Mouse (Mus musculus): ENCODE measurements around the gene Hist1h3d. TPM values are rescaled to one million over a fixed set of nuclear protein-coding genes. Genes with fewer than 3 reads are reported as not detected.
"Not testable (repeated sequence)": the region's sequence is repeated elsewhere in the genome, so short reads cannot be mapped to it uniquely, and the experiment has no call there.

Hist1h3d gene
- polyA plus RNA-seq, 1 experiment from 2014 or later = 13.2 TPM

DNA sequence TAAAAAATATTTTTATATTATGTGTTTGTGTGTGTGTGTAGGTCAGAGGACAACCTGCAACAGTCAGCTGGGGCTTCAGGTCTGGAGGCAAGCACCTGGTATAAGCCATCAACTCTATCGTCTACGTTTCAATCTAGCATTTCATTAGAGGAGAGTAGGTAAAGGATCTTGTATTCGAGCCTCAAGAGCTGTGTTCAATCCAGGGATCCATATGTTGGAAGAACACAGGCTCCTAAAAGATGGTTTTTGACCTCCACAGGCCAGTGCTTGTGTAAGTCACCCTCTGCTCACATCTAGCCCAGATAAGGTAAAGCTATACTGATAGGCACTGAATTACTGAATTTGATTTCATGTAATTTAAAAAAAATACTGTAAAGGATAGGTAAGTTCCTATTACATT is 18.7 kb upstream of the Hist1h3d start:
- no peak overlapping the region; the same call in 1 of the 2 replicates for H3K4me2 ChIP-seq (ENCODE audit: low read depth, severe bottlenecking)
- H3K27ac ChIP-seq (replicated peaks; ENCODE audit: low read depth, low read length) = peak overlapping the region; percentile 65
- no peak overlapping the region for H3K4me3 ChIP-seq (ENCODE audit: low read depth, low read length)
- ATAC-seq (ENCODE audit: insufficient number of reproducible peaks, low FRiP score, low TSS enrichment, low read depth) (no peak), DNase-seq (ENCODE audit: low spot score) (no peak)
- 0 out of 2 replicates have a peak, but pooled peaks cover 2% of the 10 kb centered on the region for H3K4me1 ChIP-seq (ENCODE audit: control insufficient read depth, insufficient read depth, low read length)
- H3K9ac ChIP-seq (ENCODE audit: low read length) = no peak overlapping the region
- WGBS = 72% methylated on average over 3 of the region's 3 CpGs
- H3K27me3 ChIP-seq (ENCODE audit: control insufficient read depth, insufficient read depth, low read length) = no peaks in the 10 kb centered on the region
- H3K9me3 ChIP-seq (ENCODE audit: control insufficient read depth, low read length) = no peaks in the 10 kb centered on the region
- H3K36me3 ChIP-seq (ENCODE audit: control insufficient read depth, insufficient read depth, low read length) = no peaks in the 10 kb centered on the region

DNA sequence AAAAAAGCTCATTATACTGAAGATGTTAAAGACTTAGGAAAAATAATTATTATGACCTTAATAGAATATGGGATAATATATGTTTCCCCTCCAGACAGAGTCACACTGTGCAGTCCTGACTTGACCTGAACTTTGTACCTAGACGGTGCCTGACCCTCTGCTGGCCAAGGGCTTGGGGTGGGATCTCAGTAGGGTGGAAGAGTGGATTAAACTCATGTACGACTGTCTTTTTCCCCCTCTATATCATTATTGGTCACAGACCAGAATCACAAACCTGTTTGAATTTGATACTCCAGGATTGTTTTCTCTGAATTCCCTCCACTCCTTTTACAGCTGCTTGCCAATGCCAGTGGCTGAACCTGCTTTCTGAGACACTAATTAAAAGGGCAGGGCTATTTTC is 14.9 kb upstream of the Hist1h3d start:
- not testable (repeated sequence) for ATAC-seq (ENCODE audit: insufficient number of reproducible peaks, low FRiP score, low TSS enrichment, low read depth); H3K27ac ChIP-seq (replicated peaks; ENCODE audit: low read depth, low read length); H3K4me3 ChIP-seq (ENCODE audit: low read depth, low read length); H3K36me3 ChIP-seq (ENCODE audit: control insufficient read depth, insufficient read depth, low read length); H3K27me3 ChIP-seq (ENCODE audit: control insufficient read depth, insufficient read depth, low read length); H3K9me3 ChIP-seq (ENCODE audit: control insufficient read depth, low read length); H3K9ac ChIP-seq (ENCODE audit: low read length); H3K4me1 ChIP-seq (ENCODE audit: control insufficient read depth, insufficient read depth, low read length); DNase-seq (ENCODE audit: low spot score)
- H3K4me2 ChIP-seq (ENCODE audit: low read depth, severe bottlenecking) = peak overlapping the region; percentile 13; the same call in 1 of the 2 replicates
- WGBS = 32% methylated on average over 2 of the region's 2 CpGs

DNA sequence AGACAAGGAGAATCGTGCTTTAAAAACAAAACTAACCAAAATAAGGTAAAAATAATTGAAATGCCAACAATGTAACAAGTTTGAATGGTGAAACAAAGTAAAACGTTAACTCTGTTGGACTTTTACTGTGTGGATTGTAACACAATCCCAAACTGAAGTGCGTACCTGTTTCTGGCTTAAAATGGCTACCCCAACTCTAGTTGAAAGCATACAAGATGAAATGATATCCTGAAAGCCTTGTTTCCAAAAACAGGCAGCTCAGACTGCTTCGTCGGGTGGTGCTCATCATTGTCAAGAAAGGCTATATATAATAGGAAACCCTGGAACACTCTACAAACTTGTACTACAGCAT is 14.1 kb upstream of the Hist1h3d start:
- not testable (repeated sequence) for DNase-seq (ENCODE audit: low spot score); H3K4me1 ChIP-seq (ENCODE audit: control insufficient read depth, insufficient read depth, low read length); ATAC-seq (ENCODE audit: insufficient number of reproducible peaks, low FRiP score, low TSS enrichment, low read depth); H3K9ac ChIP-seq (ENCODE audit: low read length); H3K9me3 ChIP-seq (ENCODE audit: control insufficient read depth, low read length); H3K27me3 ChIP-seq (ENCODE audit: control insufficient read depth, insufficient read depth, low read length); H3K36me3 ChIP-seq (ENCODE audit: control insufficient read depth, insufficient read depth, low read length)
- WGBS = 0% methylated on average over 2 of the region's 5 CpGs
- Histone ChIP-seq H3K4me2 (ENCODE audit: low read depth, severe bottlenecking) (peak overlapping the region; percentile 54), H3K4me3 (ENCODE audit: low read depth, low read length) (peak overlapping the region; percentile 31), H3K27ac (replicated peaks; ENCODE audit: low read depth, low read length) (peak overlapping the region; percentile 96)

DNA sequence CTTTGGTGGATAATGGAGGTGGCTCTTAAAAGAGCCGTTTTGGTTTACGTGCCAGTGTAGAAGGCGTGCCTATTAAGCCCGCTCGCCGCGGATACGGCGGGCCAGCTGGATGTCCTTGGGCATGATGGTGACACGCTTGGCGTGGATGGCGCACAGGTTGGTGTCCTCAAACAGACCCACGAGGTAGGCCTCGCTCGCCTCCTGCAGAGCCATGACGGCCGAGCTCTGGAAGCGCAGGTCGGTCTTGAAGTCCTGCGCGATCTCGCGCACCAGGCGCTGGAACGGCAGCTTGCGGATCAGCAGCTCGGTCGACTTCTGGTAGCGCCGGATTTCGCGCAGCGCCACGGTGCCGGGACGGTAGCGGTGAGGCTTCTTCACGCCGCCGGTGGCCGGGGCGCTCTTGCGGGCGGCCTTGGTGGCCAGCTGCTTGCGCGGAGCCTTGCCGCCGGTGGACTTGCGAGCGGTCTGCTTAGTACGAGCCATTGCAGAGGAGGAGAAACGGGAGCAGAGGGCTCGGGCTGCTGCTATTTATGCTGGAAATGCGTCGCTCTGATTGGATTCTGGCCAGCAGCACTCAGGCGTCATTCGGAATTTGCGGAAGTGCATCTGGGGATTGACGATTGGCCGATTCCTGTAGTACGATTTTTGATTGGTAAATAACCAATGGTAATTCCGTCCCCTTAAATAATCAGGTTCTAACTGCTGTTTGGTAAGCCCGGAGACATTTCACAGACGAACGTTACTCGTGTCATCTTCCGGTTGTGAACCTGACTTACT is 13.5 kb upstream of the Hist1h3d start, which contains the start of gene Hist1h3e:
Hist1h3e (minus strand) TSS at position 487 of the 777 bp plus-strand sequence.
- Histone ChIP-seq H3K4me3 (ENCODE audit: low read depth, low read length) (peak within 1 kb of the TSS; percentile 31), H3K4me2 (ENCODE audit: low read depth, severe bottlenecking) (peak within 1 kb of the TSS; percentile 54), H3K27ac (replicated peaks; ENCODE audit: low read depth, low read length) (peak within 1 kb of the TSS; percentile 96), H3K9ac (ENCODE audit: low read length) (peak within 1 kb of the TSS; percentile 53)
- H3K36me3 ChIP-seq (ENCODE audit: control insufficient read depth, insufficient read depth, low read length); H3K4me1 ChIP-seq (ENCODE audit: control insufficient read depth, insufficient read depth, low read length); H3K9me3 ChIP-seq (ENCODE audit: control insufficient read depth, low read length); H3K27me3 ChIP-seq (ENCODE audit: control insufficient read depth, insufficient read depth, low read length): not testable (repeated sequence)
- under 1% methylated on average over 42 of the region's 67 CpGs for WGBS
- DNase-seq (ENCODE audit: low spot score) (peak; percentile 96), ATAC-seq (ENCODE audit: insufficient number of reproducible peaks, low FRiP score, low TSS enrichment, low read depth) (peak; percentile 99)

DNA sequence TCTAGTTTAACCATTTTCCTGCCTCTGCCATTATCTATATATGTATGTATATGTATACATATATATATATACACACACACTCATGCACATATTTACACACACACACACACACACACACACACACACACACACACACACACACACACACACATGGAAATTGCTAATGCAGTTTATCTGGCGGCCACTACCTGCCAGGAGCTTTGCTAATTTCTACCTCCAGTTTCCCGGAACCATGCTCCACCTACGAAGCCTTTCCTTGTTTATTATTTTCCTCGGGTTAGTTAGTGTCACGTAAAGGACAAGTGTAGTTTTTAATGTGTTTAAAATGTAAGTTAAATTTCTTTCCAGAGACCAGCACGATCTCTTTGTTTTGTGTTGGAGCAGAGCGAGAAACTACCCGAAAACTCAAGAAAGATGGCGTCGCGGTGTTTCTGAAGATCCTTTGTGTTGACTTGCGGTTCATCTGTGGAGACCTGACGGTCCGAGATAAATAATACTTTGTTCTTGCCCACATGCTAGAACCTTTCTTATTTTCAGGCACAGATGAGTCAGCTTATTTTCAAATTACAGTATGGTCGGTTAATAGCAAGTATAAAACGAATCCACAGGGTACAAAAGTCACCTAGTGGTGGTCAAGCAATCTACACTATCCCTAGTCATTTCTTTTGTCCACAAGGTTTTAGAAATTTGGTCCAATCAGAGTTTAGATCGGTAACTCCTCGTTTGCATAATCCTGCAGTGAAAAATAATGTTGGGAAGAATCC is 12.7 kb upstream of the Hist1h3d start:
- Histone ChIP-seq H3K4me1 (ENCODE audit: control insufficient read depth, insufficient read depth, low read length) (no peaks in the 10 kb centered on the region), H3K4me3 (ENCODE audit: low read depth, low read length) (peak overlapping the region; percentile 18), H3K9ac (ENCODE audit: low read length) (peak overlapping the region; percentile 53), H3K4me2 (ENCODE audit: low read depth, severe bottlenecking) (peak overlapping the region; percentile 54), H3K27ac (replicated peaks; ENCODE audit: low read depth, low read length) (peak overlapping the region; percentile 96), H3K36me3 (ENCODE audit: control insufficient read depth, insufficient read depth, low read length) (no peaks in the 10 kb centered on the region), H3K9me3 (ENCODE audit: control insufficient read depth, low read length) (no peaks in the 10 kb centered on the region), H3K27me3 (ENCODE audit: control insufficient read depth, insufficient read depth, low read length) (no peaks in the 10 kb centered on the region)
- ATAC-seq (ENCODE audit: insufficient number of reproducible peaks, low FRiP score, low TSS enrichment, low read depth) (peak; percentile 65; the same call in 1 of the 2 replicates), DNase-seq (ENCODE audit: low spot score) (peak; percentile 64)
- 4% methylated on average over 18 of the region's 18 CpGs for WGBS

DNA sequence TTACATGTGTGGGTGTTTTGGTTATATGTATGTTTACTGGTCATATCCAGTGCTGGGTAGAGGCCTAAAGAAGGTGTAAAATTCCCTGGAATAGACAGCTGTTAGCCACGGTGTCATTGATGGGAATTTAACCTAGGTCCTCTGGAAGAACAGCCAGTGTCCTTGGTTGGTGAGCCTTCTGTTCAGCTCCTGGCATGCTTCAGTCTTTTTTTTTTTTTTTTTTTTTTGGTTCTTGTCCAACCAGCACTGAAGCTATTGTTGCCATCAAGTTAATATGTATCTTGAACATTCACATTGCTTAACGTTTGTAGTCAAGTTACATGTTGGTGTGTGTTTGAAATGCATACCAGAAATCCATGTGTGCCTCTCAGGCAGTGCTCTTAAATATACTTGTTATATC is 11.1 kb upstream of the Hist1h3d start:
- no peak overlapping the region for H3K9ac ChIP-seq (ENCODE audit: low read length)
- ATAC-seq (ENCODE audit: insufficient number of reproducible peaks, low FRiP score, low TSS enrichment, low read depth) = no peak
- H3K4me1 ChIP-seq (ENCODE audit: control insufficient read depth, insufficient read depth, low read length) = no peaks in the 10 kb centered on the region
- no peaks in the 10 kb centered on the region for H3K9me3 ChIP-seq (ENCODE audit: control insufficient read depth, low read length)
- H3K27me3 ChIP-seq (ENCODE audit: control insufficient read depth, insufficient read depth, low read length) = no peaks in the 10 kb centered on the region
- H3K27ac ChIP-seq (replicated peaks; ENCODE audit: low read depth, low read length) = peak overlapping the region; percentile 96; the same call in 1 of the 2 replicates
- no peak overlapping the region for H3K4me3 ChIP-seq (ENCODE audit: low read depth, low read length)
- no peak overlapping the region for H3K4me2 ChIP-seq (ENCODE audit: low read depth, severe bottlenecking)
- no peak for DNase-seq (ENCODE audit: low spot score)
- no peaks in the 10 kb centered on the region for H3K36me3 ChIP-seq (ENCODE audit: control insufficient read depth, insufficient read depth, low read length)
- 91% methylated on average over 2 of the region's 2 CpGs for WGBS

DNA sequence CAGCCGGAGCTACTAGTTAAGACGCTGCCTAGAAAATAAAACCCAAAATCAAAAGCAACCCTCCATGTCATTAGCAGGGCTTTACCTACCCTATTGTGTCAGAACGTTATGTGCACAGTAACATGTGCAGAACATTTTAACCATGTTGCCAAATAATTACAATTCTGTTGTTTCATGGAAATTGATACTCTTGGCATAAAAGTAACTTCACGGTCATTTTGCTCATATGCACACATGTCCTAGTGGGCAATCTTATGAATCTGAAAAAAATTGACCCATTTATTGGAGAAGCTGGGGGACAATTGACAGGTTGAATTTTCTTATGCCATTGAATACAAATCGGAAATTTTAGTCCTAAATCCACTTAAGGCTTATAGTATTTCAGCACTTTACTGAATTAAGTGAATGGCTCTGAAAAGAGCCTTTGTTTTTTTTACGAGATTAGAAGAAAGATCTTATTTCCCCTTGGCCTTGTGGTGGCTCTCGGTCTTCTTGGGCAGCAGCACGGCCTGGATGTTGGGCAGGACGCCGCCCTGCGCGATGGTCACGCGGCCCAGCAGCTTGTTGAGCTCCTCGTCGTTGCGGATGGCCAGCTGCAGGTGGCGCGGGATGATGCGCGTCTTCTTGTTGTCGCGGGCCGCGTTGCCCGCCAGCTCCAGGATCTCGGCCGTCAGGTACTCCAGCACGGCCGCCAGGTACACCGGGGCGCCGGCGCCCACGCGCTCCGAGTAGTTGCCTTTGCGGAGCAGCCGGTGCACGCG is 5.1 kb upstream of the Hist1h3d start:
- DNase-seq (ENCODE audit: low spot score) = peak; percentile 46
- WGBS = 1% methylated on average over 19 of the region's 41 CpGs

DNA sequence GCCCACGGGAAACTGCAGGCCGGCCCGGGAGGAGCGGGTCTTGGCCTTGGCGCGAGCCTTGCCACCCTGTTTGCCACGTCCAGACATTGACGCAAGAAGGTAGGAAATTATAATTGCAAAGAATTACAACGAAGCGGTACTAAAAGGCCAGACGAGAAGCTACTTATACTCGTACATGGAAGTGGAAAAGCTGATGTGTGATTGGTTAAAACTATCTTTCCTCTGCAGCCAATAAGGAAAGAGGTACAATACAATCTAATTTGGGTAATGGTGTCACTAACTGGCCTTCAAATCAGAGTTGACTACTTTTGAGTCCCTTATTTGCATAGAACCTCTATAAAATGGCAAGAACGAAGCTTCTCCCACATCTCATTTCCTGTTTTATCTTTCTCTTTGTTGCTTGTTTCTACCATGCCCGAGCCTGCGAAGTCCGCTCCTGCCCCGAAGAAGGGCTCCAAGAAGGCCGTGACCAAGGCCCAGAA is 4.5 kb upstream of the Hist1h3d start, which contains the start of the genes Hist1h2ae and Hist1h2bg:
Hist1h2ae (minus strand) TSS at position 199 of the 482 bp plus-strand sequence.
Hist1h2bg (plus strand) TSS at position 375 of the 482 bp plus-strand sequence.
- peak; percentile 93 for ATAC-seq (ENCODE audit: insufficient number of reproducible peaks, low FRiP score, low TSS enrichment, low read depth)
- peak; percentile 78 for DNase-seq (ENCODE audit: low spot score)
- H3K4me2 ChIP-seq (ENCODE audit: low read depth, severe bottlenecking) = peak within 1 kb of the TSS; percentile 80
- H3K27me3 ChIP-seq (ENCODE audit: control insufficient read depth, insufficient read depth, low read length) = no peaks in the 10 kb centered on the region
- peak within 1 kb of the TSS; percentile 32 for H3K4me3 ChIP-seq (ENCODE audit: low read depth, low read length)
- H3K9me3 ChIP-seq (ENCODE audit: control insufficient read depth, low read length) = no peaks in the 10 kb centered on the region
- 0 out of 2 replicates have a peak, but pooled peaks cover 3% of the 10 kb centered on the region for H3K4me1 ChIP-seq (ENCODE audit: control insufficient read depth, insufficient read depth, low read length)
- H3K9ac ChIP-seq (ENCODE audit: low read length) = peak within 1 kb of the TSS; percentile 71
- no peaks in the 10 kb centered on the region for H3K36me3 ChIP-seq (ENCODE audit: control insufficient read depth, insufficient read depth, low read length)
- H3K27ac ChIP-seq (replicated peaks; ENCODE audit: low read depth, low read length) = peak within 1 kb of the TSS; percentile 95
- under 1% methylated on average over 18 of the region's 18 CpGs for WGBS

More for the DNA sequence above, 5.1 kb upstream of the Hist1h3d start:
- peak overlapping the region; percentile 26 for H3K4me3 ChIP-seq (ENCODE audit: low read depth, low read length)
- H3K4me1 ChIP-seq (ENCODE audit: control insufficient read depth, insufficient read depth, low read length); H3K36me3 ChIP-seq (ENCODE audit: control insufficient read depth, insufficient read depth, low read length); H3K27me3 ChIP-seq (ENCODE audit: control insufficient read depth, insufficient read depth, low read length); H3K9me3 ChIP-seq (ENCODE audit: control insufficient read depth, low read length); ATAC-seq (ENCODE audit: insufficient number of reproducible peaks, low FRiP score, low TSS enrichment, low read depth): not testable (repeated sequence)
- H3K4me2 ChIP-seq (ENCODE audit: low read depth, severe bottlenecking) = peak overlapping the region; percentile 47
- peak overlapping the region; percentile 95 for H3K27ac ChIP-seq (replicated peaks; ENCODE audit: low read depth, low read length)
- H3K9ac ChIP-seq (ENCODE audit: low read length) = peak overlapping the region; percentile 62

Data from limb, embryonic 11.5 days (tissue).